Mouse (Mus musculus) liver, adult 2 months (tissue): ENCODE measurements at regions not wholly inside any gene's neighbourhood (a gene's known extent, or its start where the extent isn't known, plus 50 kb on each side); places are given as distances from the start of the nearest gene placed in this dataset.

Experiments
- DNase-seq: peaks from one replicate; pipeline ENCODE4 v3.0.0-alpha.2; 2011; ENCODE audit warnings: low read depth, low spot score; ENCODE audit errors: extremely low read depth
- H3K27ac ChIP-seq: fragments of 200-500 bp; replicated peaks from 2 replicates; pipeline ENCODE4 v1.5.1; 2012; ENCODE audit warnings: low read depth, mild to moderate bottlenecking, control low read depth, inconsistent platforms, low read length; ENCODE audit not compliant: insufficient read depth
- H3K27me3 ChIP-seq: fragments of 200-500 bp; 2 replicates; pipeline ENCODE4 v1.6.1; 2012; ENCODE audit warnings: mild to moderate bottlenecking, moderate library complexity, low read length, inconsistent platforms; ENCODE audit not compliant: control insufficient read depth, insufficient read depth
- H3K36me3 ChIP-seq: fragments of 200-500 bp; 2 replicates; pipeline ENCODE4 v1.6.1; 2012; ENCODE audit warnings: low read length, inconsistent platforms; ENCODE audit not compliant: control insufficient read depth, insufficient read depth
- H3K4me1 ChIP-seq: fragments of 200-500 bp; 2 replicates; pipeline ENCODE4 v1.6.1; 2011; ENCODE audit warnings: low read length; ENCODE audit not compliant: control insufficient read depth, insufficient read depth
- H3K4me3 ChIP-seq: fragments of 200-500 bp; 2 replicates; pipeline ENCODE4 v1.5.1; 2011; ENCODE audit warnings: low read depth, mild to moderate bottlenecking, control low read depth, low read length, moderate library complexity; ENCODE audit not compliant: insufficient read depth
- H3K79me2 ChIP-seq: fragments of 200-500 bp; 2 replicates; pipeline ENCODE4 v1.6.1; 2012; ENCODE audit warnings: inconsistent platforms, mild to moderate bottlenecking, low read length, moderate library complexity; ENCODE audit not compliant: control insufficient read depth, insufficient read depth
- H3K9ac ChIP-seq: fragments of 200-500 bp; 2 replicates; pipeline ENCODE4 v1.6.1; 2012; ENCODE audit warnings: low read depth, mild to moderate bottlenecking, control low read depth, inconsistent platforms, low read length
- CTCF ChIP-seq: fragments of 200-500 bp; IDR thresholded peaks from 2 replicates; pipeline ENCODE4 v1.5.1; 2011; ENCODE audit warnings: low read depth, low read length, control low read depth
- POLR2A ChIP-seq: fragments of 200-500 bp; IDR thresholded peaks from 2 replicates; pipeline ENCODE4 v1.6.1; 2011; ENCODE audit warnings: low read length, control low read depth; ENCODE audit not compliant: insufficient read depth; ENCODE audit errors: extremely low read depth
- WGBS: fragments of 180-500 bp; shearing (Covaris S2); methylation state at CpG from one replicate; pipeline ENCODE4 v1.1.7; 2018; 5-methylcytosine and 5-hydroxymethylcytosine counted together

- Histone ChIP-seq H3K79me2 (no peaks in the 10 kb centered on the region), H3K36me3 (no peaks in the 10 kb centered on the region), H3K27me3 (no peaks in the 10 kb centered on the region), H3K4me3 (peak overlapping the region; percentile 49), H3K9ac (no peak overlapping the region), H3K4me1 (no peaks in the 10 kb centered on the region), H3K27ac (no peak overlapping the region; the same call in 1 of the 2 replicates)
- WGBS = 9% methylated on average over 28 of the region's 28 CpGs
- TF ChIP-seq CTCF (no peak), POLR2A (no peak)
- DNase-seq = peak; percentile 10
These were observed 235.5 kb downstream of the Insig2 start for GRCm38 (mm10) chr1:121096551-121097550.

- H3K27ac ChIP-seq = no peak overlapping the region
- H3K36me3 ChIP-seq = no peaks in the 10 kb centered on the region
- H3K79me2 ChIP-seq = no peaks in the 10 kb centered on the region
- no peak overlapping the region for H3K9ac ChIP-seq
- H3K4me1 ChIP-seq = no peaks in the 10 kb centered on the region
- no peaks in the 10 kb centered on the region for H3K27me3 ChIP-seq
- no peak for DNase-seq
- no peak for TF ChIP-seq CTCF
- no peak for TF ChIP-seq POLR2A
- H3K4me3 ChIP-seq = no peak overlapping the region
- 67% methylated on average over 4 of the region's 4 CpGs for WGBS
These were observed 220.5 kb downstream of the Insig2 start for GRCm38 (mm10) chr1:121111776-121112344.

- TF ChIP-seq CTCF (no peak), POLR2A (no peak)
- H3K27me3 ChIP-seq = no peaks in the 10 kb centered on the region
- no peaks in the 10 kb centered on the region for H3K36me3 ChIP-seq
- no peak for DNase-seq
- H3K4me3 ChIP-seq = no peak overlapping the region
- H3K79me2 ChIP-seq = no peaks in the 10 kb centered on the region
- WGBS = 45% methylated on average over 1 of the region's 1 CpGs
- H3K4me1 ChIP-seq = no peaks in the 10 kb centered on the region
- no peak overlapping the region for H3K9ac ChIP-seq
- no peak overlapping the region for H3K27ac ChIP-seq
These were observed 219.9 kb downstream of the Insig2 start for GRCm38 (mm10) chr1:121112464-121112863.

GRCm38 (mm10) chr1:121116626-121117025 lies 215.8 kb downstream of the Insig2 start:
- H3K4me1 ChIP-seq = no peaks in the 10 kb centered on the region
- no peak for DNase-seq
- WGBS = 62% methylated on average over 5 of the region's 5 CpGs
- H3K27ac ChIP-seq = no peak overlapping the region
- H3K9ac ChIP-seq = no peak overlapping the region
- H3K79me2 ChIP-seq = no peaks in the 10 kb centered on the region
- TF ChIP-seq POLR2A (no peak), CTCF (no peak)
- no peaks in the 10 kb centered on the region for H3K36me3 ChIP-seq
- H3K27me3 ChIP-seq = no peaks in the 10 kb centered on the region
- no peak overlapping the region for H3K4me3 ChIP-seq

- no peak for TF ChIP-seq CTCF
- no peak for TF ChIP-seq POLR2A
- Histone ChIP-seq H3K36me3 (no peaks in the 10 kb centered on the region), H3K9ac (no peak overlapping the region), H3K4me1 (no peaks in the 10 kb centered on the region), H3K27me3 (no peaks in the 10 kb centered on the region), H3K27ac (no peak overlapping the region), H3K79me2 (no peaks in the 10 kb centered on the region), H3K4me3 (no peak overlapping the region)
- no peak for DNase-seq
These were observed 209.0 kb downstream of the Insig2 start for GRCm38 (mm10) chr1:121123436-121123835.

- H3K4me1 ChIP-seq = no peaks in the 10 kb centered on the region
- H3K36me3 ChIP-seq = no peaks in the 10 kb centered on the region
- H3K27me3 ChIP-seq = no peaks in the 10 kb centered on the region
- TF ChIP-seq POLR2A (no peak), CTCF (no peak)
- whole genome bisulfite sequencing = 86% methylated on average over 4 of the region's 4 CpGs
- no peak overlapping the region for H3K4me3 ChIP-seq
- no peaks in the 10 kb centered on the region for H3K79me2 ChIP-seq
- H3K27ac ChIP-seq = no peak overlapping the region
- no peak for DNase-seq
- H3K9ac ChIP-seq = no peak overlapping the region
These were observed 196.1 kb downstream of the Insig2 start for GRCm38 (mm10) chr1:121136284-121136683.
